Mouse (Mus musculus) megakaryocyte-erythroid progenitor cell, adult 5-6 weeks (primary cell): ENCODE measurements at regions not wholly inside any gene's neighbourhood (a gene's known extent, or its start where the extent isn't known, plus 50 kb on each side); places are given as distances from the start of the nearest gene placed in this dataset.

ENCODE experiments used
- ATAC-seq: replicated peaks from 2 replicates; pipeline ENCODE4 v1.8.0; 2016; ENCODE audit warnings: mild to moderate bottlenecking, inconsistent platforms; ENCODE audit not compliant: severe bottlenecking, poor library complexity, low FRiP score, low TSS enrichment

DNA sequence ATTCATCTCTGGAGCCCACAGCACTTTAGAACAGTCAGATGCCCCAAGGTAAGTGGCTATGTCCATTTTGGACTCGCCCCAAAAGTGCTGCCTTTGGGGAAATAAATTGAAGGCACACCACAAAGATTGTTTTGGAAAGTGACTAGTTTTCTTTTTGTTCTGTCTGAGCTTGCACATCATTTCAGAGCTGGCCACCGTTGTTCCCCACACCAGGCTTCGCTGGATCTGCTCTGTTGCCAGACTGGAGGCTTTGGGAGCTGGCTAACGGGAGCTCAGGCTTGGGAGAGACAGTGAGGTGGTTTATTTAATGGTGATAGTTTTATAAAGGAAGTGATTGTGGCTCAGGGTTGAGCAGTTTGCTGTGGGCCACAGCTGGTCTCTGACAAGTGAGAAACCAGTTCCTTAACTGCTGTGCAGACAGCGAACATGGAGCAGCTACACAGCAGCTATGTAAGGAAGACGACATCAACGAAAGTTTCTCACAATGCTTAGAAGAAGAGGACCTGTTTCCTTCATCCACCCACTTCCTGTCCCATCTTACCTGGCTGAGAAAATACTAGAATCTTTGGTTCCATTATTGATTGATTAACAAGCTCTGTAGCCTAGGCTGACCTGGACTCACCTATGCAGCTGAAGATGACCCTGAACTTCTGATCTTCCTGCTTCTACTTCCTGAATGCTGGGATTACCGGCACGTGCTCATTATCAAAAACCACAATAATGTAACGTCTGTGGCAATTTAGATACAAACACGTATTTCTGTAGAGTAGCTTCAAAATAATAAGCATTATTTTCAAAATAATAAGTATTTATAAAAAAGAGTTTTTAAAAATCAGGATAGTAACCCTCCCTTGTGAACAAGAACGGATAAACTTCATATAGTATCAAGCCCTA, 229.1 kb upstream of the Jade1 start:
- no peak for ATAC-seq

DNA sequence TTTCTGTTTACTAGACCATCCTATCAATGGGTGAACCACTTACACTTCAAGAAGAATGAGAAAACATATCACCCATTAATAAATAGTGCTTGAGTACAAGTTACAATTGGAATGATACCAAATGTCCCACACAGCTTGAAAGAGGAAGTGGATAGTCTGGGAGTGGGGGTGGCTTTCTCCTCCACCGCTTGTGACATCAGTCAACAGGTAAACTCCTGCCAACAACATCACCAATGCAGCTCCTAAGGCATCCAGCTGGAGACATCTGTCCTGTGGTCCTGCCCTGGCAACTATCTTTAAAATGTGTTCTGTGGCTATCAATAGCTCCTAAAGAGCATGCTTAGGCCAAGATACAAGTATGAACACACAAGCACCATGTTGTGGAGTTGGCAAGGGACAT, 233.7 kb upstream of the Jade1 start:
- no peak for ATAC-seq

DNA sequence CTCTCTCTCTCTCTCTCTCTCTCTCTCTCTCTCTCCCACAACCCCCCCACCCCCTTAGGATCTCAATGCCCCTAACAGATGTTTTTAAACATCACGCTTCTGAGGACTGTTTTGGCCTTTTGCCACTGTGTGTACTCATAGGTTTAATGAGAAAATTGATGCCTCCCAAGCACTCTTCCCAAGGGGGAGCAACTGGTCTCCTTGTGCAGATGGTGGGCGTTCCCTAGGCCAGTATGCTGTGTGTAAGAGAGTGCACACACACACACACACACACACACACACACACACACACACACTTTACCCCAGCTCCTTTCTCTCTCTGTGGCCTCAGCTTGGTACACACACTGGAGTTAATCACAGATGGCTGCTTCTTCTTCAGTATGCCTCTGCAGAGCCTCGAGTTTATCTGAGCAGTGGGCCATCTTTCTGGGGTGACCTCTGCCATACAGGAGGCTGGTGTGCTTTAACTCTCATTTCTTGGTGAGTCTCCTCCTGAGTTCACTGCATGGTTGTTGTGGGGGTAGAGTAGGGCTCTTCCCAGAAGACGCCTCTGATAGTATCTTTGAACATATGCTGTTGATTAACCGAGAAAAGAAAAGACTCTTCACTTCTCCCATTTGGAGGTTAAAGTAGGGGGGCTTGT, 236.2 kb upstream of the Jade1 start:
- no peak for ATAC-seq

DNA sequence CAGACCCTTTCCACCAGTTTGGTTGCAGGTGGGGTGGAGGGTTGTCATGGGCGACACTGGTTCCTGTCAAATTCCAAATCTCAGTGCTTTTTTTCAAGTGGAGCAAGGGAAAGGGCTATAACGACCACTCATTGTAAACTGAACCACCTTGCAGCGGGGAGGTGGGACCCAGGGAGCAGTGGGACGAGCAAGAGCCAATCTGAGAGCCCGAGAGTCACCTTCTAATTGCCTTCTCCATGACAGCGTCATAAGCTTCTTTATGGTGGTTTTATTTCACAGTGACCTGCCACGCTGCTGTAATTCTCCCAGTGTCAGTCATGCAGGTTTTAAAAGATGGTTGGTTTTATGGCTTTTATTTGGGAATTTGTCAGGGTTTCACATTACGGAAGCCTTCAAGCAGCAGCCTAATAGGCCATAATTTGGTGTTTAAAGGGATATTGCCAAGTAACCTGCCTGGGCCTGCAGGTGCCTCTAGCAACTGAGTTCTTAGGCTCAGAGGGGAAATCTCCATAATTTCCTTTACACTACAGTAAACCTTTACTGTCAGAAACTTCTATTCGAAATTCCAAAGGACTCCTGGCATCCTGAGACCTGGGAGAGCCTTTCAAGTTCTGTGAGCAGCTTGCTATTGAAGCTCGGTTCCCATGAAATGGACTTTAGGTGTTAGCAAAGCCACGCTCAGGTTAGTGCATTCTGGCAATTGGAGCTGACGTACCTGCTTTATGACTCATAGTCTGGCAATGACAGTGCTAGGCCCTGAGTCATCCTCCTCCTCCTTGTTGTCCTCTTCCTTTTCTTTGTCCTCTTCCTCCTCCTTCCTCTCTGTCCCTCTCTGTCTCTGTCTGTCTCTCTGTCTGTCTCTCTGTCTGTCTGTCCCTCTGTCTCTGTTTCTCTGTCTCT, 235.6 kb upstream of the Pgrmc2 start:
- no peak for ATAC-seq

DNA sequence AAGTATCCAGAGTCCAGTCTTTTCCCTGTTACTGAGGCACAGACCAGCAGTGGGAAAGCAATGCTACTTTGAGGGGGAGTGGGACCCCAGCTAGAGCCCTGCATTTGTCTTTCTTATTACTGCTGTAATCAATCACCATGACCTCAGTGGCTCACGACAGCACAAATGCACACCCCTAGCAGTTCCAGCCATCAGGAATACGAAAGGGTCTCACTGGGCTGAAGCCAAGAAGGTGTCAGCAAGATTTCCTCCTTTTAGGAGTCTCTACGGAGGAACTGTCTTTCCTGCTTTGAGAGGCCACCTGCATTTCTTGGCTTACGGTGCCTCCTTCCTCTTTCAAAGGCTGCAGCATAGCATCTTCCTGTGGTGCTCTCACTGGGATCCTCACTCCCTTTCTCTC, 234.3 kb upstream of the Pgrmc2 start:
- no peak for ATAC-seq

DNA sequence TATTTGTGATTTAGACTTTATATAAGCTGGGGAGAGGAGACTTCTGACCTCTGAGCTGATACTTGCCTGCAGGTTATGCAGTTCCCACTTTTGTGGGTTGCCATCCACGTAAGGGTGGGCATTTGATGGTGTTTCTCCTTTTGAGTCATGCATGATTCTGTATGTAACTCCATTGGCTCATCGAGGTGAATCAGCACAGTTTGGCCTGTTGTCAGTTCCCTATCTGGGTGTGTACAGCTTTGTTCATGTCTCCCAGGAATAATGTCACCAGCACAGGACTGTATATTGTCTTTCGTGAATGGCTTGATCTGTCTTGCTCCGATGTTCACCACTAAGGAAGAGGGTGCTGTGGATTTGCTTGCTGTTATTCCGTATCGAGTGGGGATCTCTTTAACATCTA, 229.6 kb upstream of the Pgrmc2 start:
- ATAC-seq, result no peak

DNA sequence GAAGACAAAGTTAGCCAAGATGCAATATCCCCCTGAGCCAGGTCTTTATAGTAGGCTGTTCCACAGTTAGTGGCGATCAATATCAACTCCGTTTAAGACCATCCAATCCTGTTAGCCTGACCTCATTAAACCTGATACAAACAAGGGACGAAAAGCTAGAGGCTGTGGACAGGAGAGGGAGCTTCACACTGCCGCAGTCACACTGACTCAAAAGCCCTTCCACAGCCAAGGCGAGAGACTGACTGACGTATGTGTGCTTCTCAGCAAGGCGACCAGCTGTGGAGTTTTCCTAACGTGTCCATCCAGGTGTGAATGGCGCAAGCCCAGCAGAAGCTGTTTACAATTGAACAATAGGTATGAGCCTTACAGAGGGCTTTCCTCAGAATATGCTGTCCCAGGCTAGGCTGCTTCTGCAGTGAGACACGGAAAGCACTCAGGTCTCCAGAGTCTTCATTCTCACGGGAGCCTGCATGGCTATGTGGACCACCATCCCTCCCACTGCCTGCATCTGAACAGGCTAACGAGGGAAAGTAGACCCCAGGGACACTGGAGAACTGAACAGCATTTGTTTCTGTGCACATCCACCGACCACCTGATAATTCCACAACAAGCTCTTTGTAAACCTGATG, 224.7 kb upstream of the Pgrmc2 start:
- ATAC-seq, result no peak

DNA sequence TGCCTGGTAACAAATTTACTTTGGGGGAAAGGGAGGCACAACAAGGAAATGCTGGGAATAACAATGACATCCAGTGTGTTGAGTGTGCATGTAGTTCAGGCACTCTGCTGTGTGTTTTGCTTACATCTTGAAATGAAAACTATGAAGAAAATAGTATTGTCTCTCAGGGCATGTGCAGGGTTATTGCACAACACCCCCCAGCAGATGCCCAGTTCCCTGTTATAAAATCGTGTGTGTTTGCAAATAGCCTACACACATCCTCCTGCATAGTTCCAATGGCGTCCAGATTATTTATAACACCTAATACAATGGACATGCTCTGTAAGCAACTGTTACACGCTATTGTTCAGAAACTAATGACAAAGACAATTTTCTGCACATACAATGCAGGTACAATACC, 220.0 kb upstream of the Pgrmc2 start:
- ATAC-seq, result no peak

DNA sequence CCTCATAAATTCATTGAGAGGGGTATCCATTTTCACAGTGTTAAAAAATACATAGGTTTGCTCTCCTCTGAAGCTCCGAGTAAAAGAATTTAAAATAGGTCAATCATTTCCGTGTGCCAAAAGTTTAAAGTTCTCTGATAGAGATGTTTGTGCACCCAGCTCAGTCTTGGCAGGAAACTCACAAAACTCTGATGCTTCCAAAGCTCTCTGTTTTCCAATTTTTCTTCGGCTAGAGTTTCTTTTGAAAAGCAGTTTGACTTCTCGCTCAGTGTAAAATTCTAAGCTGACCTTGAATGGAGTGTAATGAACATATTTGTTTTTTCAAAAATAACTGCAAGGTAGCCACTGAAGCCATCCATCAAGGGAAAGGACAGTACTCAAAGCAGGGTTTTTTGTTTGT, 215.9 kb upstream of the Pgrmc2 start:
- no peak for ATAC-seq

DNA sequence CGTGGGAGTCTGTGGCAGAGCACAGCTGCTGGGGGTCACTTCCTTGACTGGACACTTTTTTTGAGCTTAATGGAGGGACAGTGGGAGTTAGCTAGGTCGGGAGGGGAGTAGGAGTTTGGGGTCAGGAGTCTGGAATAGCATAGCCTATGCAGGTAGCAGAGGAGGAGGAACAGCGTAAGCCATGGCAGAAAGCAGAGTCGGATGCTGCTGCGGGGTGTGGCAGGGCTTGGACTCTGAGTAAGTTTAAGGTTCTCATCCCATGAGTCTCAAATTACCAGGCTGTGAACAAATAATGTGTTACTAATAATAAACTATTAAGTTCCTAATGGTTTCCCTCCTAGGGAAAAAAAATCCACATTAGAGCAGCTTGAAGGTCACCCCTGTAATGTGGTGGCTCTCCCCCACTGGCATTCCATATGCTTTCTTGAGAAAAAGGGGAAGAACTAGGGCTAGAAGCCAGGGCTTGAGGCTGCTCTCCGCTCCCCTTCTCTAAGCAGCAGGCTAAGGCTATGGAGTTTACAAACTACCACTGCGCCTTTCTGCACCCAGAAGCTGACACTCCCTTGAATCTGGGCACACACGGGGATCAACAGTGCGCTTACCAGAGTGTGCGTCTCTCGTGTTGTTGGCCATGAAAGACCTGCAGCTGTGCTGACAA, 213.4 kb upstream of the Pgrmc2 start:
- no peak for ATAC-seq

DNA sequence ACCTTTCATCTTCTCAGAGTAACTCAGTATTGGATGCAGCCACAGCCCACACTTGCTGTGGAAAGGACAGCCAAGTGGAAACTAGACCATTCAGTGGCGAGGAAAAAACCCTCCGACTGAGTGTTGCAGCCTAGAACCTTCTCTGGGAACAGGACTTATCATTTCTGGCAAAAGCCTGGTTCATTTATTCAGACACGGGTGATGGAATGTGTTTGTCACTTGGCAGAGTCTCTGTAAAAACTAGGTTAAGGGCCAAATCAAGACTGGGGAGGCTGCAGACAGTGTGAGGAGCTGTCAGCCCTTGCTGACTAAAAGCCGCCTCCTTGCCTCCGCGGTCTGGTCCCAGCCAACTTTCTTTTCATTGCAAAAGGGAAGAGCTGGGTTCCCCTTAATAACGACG, 212.3 kb upstream of the Pgrmc2 start:
- ATAC-seq, result no peak

DNA sequence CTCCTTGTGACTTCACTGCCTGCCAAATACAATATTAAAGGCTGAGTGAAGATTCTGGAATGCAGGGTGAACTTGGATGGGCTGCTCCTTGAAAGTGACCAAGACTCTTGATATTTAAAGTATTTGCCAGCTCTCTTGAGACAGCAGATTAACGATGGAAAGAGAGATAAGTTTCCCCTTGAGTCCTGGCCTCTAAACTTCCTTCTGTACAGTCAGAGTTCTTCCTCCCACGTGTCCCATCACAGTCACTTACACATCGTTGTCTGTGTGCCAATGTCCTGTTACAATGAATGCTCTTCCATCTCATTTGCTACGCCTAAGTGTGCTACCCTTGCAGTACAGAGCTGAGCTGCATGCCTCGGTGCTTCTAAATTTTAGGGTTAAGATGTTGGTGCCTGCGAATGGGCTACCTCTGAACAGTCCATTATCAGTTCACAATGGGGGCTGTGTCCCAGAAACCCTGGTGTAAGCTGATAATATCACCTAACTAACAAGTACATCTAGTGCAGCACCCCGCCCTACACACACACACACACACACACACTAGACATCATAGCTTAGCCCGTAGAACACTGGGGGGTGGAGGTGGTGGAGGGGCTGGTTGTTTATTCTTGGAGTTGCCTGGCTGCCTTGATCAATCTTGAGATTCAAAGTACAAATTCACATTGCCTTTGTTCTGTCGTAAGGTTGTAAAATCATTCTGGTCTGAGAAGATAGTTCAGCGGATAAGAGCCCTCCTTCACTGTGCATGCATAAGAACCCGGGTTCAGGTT, 207.9 kb upstream of the Pgrmc2 start:
- ATAC-seq, result no peak

DNA sequence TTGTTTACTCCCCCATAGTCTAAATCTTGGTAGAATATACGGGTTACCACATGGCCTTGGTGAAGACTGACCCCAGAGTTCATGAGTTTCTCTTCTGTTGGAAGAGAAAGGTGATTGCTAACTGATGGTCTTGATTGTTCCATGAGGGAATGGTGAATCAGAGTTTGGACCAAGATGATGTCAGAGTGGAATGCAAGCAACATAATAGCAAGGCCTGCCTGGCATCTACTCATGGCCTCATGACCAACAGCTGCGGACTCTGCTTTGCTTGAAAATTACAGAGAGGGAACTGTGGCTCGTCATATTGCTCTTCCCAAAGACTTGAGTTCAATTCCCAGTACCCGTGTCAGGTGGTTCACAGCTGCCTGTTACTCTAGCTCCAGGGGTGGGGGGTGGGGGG, 205.9 kb upstream of the Pgrmc2 start:
- ATAC-seq, result no peak

DNA sequence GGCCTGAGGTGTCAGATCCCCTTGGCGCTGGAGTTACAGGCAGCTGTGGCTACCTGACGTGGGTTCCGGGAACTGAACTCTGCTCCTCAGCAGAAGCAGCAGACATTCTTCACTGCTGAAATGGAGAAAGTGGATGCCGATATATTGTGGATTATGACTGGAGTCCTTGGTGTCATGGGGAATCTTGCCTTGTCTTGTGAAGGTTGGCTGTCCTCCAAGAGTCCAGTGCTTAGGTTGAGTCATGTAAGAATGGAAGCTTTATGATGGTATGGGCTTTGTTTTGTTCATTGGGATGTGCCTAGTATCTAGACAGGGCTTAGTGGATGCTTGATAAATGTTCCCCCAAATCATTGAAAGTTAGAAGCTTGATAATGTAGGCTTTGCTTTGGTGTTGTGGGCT, 205.2 kb upstream of the Pgrmc2 start:
- no peak for ATAC-seq

DNA sequence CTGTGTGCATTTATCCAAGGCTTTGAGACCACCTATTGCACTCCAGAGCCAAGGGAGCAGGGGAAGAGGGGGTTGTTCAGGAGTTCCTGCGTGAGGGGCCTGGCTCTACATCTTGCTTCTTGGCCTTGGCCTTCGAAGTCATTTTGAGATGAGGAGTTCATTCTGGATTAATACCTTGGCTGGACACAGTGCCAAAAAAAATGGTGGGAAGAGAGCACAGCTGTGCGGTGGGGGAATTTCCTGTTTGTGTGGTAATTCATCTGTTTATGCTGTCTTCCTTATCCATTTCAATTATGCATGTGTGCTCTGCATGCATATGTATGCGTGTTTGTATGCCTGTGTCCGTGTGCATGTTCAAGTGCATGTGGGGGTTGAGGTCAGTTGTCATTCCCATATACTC, 202.5 kb upstream of the Pgrmc2 start:
- no peak for ATAC-seq

DNA sequence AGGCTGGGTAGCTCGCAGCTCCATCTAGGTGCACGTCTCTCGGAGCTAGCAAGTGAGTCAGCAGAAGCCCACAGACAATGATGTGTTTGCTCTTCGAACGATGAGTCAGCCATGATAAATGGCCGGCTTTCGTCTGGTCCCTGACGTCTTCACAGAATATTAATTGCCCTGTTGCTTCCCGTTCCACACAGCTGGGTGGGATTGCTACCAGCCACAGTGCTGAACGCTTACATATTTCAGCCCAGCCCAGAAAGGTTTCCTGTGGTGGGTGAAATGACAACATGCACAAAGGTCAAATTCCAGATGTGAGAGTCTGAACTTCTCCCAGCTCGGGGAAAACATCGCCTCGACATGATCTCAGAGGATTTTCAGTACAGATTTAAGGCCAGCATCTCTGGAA, 202.1 kb upstream of the Pgrmc2 start:
- ATAC-seq, result no peak

DNA sequence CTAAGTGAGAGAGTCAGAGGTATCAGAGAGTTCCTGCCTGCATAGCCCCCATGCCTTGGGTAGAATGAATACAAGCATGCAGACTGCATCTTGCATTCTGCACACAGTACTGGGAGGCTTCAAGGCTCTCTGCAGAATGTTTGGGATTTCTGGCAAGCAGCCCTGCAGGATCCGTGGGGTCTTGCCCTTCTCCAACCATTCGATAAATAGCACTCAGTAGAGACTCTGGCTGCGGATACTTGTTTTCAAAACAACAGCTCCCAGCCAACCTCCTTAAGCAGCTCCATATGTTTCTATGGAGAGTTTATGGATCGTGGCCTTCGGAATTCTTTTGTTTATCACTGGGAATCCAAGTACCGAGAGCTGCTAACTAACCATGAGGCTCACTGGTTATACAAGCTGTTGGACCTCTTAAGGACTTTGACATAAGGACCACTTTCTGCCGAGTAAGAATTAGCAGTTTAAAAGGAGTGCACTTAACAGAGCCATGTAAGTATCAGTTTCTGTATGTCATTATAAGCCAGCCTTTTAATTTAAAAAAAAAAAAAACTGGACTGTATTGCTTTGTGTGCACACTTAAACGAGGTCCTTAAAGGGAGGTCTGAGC, 199.7 kb upstream of the Pgrmc2 start:
- ATAC-seq, result no peak

DNA sequence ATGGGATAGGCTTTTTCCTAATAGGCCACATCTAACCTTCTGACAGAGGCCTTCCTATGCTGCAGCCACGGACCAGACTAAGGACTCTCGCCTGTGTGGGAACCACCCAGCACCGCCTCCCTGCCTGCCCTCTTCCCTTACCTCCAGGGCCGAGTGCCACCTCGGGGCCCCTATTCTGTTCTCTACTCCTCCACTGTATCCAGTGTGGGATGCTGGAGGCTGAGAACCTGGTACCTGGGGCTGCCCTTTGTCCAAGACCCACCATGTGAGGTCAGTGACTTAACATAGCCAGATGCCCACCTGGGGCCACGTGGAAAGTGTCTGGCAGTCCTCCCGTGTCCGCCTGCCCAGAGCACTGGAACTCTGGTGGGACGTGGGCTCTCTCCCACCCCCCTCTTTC, 193.2 kb upstream of the Pgrmc2 start:
- ATAC-seq, result no peak
